Mouse (Mus musculus) ovary, postnatal 36 days (tissue): ENCODE measurements around the gene Hivep3.

Experiments
- DNase-seq: peaks from one replicate; pipeline ENCODE4 v3.0.0; 2022; ENCODE audit warnings: low spot score, mixed read lengths

Hivep3 gene

DNA sequence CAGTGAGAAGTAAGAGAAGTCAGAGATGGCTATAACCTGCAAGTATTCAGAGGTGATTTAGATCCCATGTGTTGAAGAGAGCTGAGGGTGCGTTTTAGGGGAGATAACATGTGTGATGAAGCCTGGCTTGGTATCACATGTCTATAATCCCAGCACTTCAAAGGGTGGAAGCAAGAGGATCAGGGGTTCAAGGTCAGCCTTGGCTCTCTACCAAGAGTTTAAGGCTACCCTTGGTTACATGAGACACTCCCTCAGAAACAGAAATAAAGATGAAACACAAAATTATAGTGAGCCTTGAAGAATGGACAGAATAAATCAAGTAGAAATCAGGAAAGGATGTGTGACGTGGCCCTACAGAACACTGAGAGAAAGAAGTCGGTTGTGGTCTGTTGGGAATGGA lies 420.2 kb downstream of the Hivep3 start:
- DNase-seq = no peak

DNA sequence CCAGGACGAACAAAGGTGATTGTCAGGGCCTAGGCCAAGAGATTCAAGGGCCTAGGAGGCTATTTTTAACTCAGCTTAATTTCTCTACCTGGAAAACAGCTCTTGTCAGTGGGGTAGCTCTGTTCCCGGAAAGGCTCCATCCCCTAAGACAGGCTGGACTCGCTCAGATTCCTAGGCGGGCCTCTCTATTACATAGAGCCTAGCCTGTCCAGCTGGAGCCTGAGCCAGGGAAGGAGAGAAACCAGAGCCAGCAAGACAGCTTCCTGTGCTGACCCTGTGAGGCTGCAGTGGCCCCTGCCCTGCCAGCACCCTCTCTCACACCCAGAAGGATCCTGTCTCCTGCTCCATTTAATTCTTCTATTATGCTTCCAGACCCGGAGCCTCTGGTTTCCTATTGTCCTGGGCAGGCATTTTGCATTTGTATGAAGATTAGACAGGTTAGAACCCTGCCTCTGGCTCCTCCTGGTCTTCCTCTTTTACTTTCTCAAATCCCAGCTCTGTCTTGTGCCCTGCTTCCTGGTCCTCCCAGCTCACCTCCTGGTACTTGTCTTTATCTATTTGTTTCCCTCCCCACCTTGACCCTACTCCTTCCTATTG lies 425.2 kb downstream of the Hivep3 start:
- DNase-seq = no peak

DNA sequence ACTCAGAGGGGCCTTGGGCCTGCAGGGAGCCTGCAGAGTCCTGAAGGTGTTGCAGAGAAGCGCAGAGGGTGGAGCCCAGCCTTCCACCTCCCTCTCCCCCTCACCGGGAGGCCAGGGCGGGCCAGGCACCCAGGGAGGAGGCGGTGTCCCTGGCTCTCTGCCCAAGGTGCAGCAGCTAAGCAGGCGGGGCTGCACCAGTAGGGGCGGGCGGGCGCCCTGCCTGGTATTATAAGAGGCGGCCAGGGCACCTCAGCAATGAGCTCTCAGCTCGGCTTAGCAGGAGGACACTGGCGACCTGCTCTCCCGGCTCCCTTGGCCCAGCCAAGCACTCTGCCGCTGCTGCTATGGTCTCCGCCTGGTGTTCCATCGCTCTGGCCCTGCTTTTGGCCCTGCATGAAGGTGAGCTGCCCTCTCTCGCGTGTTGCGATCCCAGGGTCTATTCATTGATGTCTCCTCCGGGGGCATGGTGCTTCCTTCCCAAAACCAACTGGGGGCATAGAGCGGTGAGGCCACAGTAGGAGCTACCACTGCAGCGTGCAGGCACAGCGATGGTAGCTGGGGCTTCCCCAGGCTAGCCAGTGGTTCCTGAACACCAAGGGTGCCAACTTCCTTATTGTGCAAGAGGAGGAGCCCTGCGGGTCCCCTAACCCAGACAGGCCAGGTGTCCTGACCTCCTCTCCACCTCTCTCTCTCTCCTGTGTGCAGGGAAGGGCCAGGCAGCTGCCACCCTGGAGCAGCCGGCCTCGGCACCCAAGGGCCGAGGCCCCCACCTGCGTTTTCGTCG lies 427.8 kb downstream of the Hivep3 start, which contains the start of gene Edn2:
Gene Edn2 (plus strand): TSS at position 41 of the 784 bp plus-strand sequence.
- DNase-seq = peak; percentile 90

DNA sequence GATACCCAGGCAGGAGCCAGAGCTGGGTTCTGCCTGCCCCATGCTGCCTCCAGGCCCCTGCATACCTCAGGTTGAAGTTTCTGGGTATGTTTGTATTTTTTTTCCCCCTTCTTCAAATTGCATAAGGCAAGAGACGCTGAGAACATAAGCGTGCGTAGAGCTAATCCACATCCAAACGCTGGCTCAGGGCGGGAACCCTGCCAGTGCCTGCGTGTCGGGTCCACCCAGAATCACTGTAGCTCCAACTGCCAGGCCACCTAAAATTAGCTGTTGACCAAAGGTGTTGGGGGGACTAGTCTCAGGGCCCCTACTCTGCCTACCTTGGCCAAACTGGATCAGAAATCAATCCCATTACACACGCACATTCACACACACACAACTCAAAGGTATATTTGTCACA lies 429.0 kb downstream of the Hivep3 start:
- DNase-seq = no peak

DNA sequence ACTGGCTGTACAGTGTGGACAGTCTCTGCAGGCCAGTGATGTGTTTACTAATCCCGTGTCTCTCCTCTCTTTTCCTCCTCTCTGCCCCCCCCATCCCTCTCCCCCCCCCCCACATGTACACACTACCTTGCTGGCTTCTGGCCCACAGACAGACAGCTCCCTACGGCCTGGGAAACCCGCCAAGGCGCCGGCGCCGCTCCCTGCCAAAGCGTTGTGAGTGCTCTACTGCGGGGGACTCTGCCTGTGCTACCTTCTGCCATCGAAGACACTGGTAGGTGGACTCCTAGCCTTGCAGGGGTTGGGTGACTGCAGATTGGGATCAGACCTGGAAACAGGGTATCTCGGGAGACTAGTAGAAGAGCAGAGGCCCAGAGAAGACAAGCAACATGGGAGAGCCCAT lies 429.7 kb downstream of the Hivep3 start:
- peak; percentile 69 for DNase-seq

DNA sequence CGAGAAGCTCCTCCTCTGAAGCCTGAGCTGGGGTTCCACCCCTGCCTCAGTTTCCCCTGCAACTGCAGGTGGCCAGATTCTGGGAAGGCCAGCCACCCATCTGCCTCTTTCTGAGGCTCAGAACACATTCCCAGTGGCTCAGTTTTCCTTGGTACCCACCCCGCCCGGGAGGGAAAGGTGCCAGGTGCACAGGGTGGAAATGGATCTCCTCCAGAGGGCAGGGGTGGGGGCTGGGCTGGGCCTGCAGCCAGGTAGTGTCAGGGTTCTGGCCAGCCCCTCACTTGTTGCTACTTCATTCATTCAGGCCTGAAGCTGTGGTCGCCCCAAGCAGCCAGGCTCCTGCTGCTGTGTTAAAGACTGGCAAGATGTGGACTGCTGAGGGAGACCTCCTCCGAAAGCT lies 430.7 kb downstream of the Hivep3 start:
- DNase-seq = no peak

DNA sequence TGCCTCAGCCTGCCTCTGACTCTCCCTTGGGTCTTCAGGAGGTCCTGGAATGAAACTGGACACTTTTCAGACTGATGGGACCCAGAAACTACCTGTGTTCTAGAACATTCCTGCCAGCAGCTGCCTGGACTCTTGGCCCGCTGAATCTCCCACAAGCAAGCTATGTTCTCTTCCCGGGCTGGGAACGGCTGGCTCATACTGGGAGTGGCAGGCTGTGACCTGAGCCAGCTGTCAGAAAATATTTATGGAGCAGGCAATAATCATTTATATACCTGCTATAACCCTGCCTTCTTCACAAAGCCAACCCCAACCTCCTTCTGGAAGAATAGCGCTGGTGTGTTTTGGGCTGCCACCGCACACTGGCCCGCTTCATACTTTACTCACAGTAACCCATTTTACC lies 434.2 kb downstream of the Hivep3 start:
- DNase-seq = no peak

DNA sequence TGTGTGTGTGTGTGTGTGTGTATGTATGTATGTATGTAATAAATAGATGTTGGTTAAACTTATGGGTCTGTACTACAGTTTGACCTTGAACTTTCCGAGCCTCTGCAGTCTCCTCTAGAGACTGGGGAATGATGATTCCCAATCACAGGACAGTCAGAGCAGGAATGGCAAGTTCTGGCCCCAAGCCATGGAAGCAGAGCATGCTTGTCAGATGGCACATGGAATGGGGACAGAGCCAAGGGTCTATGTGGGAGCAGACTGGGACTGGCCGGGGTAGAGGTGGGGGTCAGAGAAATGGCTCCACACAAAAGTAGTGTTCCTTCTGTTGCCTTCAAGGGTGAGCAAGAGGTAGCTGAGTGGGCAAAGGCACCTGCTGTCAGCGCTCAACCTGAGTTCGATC lies 434.8 kb downstream of the Hivep3 start:
- DNase-seq = no peak

DNA sequence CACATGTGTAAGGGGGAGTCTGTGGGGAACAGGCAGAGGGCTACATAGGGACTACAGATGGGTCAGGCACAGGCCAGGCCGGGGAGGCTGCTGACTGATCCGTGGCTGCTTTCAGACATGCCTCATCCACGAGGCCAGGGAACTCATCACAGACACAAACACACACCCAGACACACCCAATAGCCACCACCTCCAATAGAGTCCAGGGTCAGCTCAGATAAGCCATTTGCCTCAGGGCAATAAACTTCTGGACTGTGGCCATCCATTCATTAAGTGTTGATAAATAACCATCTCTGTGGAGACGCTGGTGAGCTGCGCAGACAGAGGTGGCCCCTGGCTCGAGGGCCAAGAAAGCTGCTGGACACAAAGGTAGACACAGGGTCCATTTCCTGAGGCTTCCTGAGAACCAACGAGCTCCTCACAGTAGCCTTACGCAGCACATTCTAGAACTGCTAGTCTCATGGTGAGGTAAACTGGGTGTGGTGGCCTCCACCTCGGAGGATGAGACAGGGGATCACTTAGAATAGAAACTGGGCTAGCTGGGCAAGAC lies 436.9 kb downstream of the Hivep3 start:
- DNase-seq = no peak

DNA sequence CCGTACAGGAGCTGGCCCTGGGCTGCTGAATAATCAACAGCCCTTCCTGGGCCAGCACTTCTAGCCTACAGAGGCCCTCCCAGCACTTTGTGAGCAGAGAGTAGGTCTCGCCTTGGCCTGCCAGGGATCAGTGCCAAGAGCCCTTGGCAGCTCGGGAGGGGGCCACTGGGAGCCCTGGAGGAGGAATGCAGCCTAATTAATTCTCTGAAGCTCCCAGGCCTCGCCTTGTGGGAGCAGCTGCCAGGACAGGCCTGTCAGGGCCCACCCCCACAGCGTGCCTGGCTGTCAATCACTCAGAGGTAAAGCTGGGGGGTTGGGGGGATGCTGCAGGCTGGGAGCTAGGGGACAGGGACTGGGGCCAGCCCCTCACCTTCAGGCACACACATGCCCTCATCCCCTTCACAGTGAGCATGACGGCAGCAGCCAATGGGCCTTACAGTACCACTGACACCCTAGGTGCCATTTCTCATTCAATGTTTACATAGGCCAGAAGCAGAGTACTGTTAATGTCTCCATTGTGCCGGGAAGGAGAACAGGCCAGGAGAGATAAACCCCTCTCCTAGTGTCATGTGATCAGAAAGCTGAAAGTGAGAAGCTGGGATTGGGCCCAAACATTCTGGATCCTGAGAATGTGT lies 438.6 kb downstream of the Hivep3 start:
- DNase-seq = peak; percentile 62

DNA sequence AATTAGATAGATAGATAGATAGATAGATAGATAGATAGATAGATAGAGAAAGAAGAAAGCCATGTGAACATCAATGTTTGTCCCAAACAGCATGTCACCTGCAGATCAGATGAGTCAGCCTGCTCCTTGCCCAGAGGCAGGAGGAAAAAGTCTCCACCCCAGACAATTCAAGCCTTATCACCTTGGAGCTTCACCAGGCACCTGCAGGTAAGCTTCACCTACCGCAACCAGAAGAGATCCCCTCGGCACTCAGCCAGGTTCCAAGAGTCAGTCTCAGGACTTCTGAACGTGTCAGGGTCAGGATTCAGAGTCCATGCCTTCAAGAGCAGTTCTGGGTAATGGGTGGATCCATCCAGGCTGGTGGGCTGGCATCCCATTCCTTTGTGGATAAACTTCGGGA lies 445.5 kb downstream of the Hivep3 start:
- DNase-seq = no peak

DNA sequence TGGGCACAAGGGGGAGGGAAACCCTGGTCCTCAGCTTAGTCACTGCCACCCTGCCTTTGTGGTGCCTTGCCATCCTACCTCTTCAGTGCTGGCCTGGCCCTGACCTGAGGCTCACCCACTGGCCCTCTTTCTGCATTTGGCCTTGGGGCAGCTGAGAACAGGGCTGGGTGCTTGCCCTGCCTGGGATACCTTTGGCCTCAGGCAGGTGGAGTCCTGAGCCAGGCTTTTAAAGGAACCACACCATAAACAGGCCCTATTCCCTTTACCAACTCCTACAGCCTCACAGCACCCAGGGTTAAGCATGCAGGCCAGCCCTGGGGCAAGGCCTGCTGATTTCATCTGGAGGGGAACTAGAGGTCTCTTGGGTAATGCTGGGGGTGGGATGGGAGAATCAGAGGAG lies 447.0 kb downstream of the Hivep3 start:
- DNase-seq = no peak

DNA sequence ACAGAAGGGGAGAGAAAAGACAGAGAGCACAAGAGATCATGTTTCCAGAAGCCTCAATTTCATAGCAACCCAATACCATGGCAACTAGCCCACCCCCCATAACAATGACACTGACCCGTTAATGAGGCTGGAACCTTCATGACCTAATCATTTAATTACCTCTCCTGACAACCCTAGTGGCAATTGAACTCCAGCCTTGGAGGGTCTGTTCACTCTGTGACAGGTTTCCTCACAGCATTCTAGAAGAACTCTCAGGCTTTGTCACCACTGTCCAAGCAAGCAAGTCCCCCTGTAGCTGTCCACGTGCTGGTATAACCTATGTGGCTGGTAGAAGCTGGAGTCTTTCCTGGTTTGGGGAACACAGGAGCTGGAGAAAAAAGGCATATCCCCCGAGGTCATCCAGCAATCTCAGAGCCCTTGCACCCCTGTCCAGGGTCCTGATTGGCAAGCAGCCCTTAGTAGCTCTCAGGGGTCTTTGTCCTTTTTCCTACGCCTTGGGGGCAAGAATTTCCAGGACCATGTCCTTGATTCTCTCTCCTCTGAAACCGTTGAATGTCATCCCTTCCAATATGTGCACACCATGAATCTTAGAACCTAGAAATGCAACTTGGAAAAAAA lies 450.9 kb downstream of the Hivep3 start:
- no peak for DNase-seq

DNA sequence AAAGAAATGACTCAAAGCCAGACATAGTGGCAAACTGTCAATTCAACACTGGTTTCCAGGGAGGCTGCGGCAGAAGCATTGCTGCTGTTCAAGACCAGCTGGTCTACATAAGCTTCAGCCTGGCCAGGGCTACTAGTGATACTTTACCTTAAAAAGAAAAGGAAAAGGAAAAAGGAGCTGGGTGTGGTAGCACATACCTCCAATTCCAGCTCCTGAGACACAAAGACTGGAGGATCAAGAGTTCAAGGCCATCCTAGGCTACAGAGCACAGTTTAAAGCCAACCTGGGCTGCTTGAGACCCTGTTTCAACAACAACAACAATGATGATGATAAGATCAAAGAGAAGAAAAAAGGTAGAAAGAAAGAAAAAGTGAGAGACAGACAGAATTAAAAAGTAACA lies 452.9 kb downstream of the Hivep3 start:
- DNase-seq = no peak

DNA sequence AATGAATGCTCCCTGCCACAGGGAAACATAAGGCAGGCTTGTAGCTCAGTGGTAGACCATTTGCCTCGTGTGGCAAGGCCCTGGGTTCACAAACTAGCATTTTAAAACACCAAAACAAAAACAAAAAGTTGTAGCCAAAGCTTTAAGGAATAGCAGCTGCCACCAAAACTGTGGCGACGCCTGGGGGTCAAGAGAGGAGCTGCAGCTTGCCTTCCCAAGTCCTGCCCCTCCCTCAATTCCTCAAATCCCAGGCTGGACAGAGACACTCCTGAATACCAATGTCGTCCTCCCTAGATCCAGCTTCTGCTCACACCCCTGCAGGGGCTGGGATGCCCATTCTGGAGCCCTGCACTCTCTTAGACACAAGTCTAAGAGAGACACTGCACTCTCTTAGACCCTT lies 453.4 kb downstream of the Hivep3 start:
- no peak for DNase-seq
